Mouse (Mus musculus) limb, embryonic 10.5 days (tissue): ENCODE data around the gene Opa1. TPM values are rescaled to one million over a fixed set of nuclear protein-coding genes. Genes with fewer than 3 reads are reported as not detected.

Experiments
- DNase-seq: peaks from one replicate; pipeline ENCODE4 v3.0.0-alpha.2; 2017; ENCODE audit warnings: low spot score
- H3K27ac ChIP-seq: fragments of 300-500 bp; sonication (generic); 2 replicates; pipeline ENCODE4 v1.5.1; 2016; ENCODE audit warnings: mild to moderate bottlenecking
- H3K27me3 ChIP-seq: fragments of 300-500 bp; sonication (generic); 2 replicates; pipeline ENCODE4 v1.6.1; 2016; ENCODE audit warnings: low read depth, mild to moderate bottlenecking; ENCODE audit not compliant: poor library complexity, severe bottlenecking
- H3K36me3 ChIP-seq: fragments of 300-500 bp; sonication (generic); 2 replicates; pipeline ENCODE4 v1.6.1; 2016; ENCODE audit warnings: mild to moderate bottlenecking, moderate library complexity
- H3K4me1 ChIP-seq: fragments of 300-500 bp; sonication (generic); 2 replicates; pipeline ENCODE4 v1.6.1; 2016
- H3K4me3 ChIP-seq: fragments of 300-500 bp; sonication (generic); 2 replicates; pipeline ENCODE4 v1.5.1; 2016; ENCODE audit warnings: mild to moderate bottlenecking, moderate library complexity
- H3K9me3 ChIP-seq: fragments of 300-500 bp; sonication (generic); replicated peaks from 2 replicates; pipeline ENCODE4 v1.6.1; 2016; ENCODE audit warnings: mild to moderate bottlenecking
- WGBS: fragments of 180-500 bp; shearing (Covaris S2); methylation state at CpG from one replicate; pipeline ENCODE4 v1.1.7; 2016; 5-methylcytosine and 5-hydroxymethylcytosine counted together
- polyA plus RNA-seq: library from polyadenylated mRNA; unstranded; fragments of >200 nt; fragmentation: Nextera tagmentation; extraction: Ambion mirVana; gene quantifications from 2 replicates; pipeline ENCODE4 v1.2.1, GENCODE M21; 2016

Gene Opa1
- polyA plus RNA-seq, 1 experiment from 2014 or later, result 40.4 TPM

GRCm38 (mm10) chr16:29683563-29683962 lies 104.4 kb downstream of the Opa1 start:
- Histone ChIP-seq H3K4me1 (peaks cover 51% of the 10 kb centered on the region), H3K27ac (peak overlapping the region; percentile 80), H3K9me3 (no peaks in the 10 kb centered on the region), H3K36me3 (no peaks in the 10 kb centered on the region), H3K27me3 (0 out of 2 replicates have a peak, but pooled peaks cover 15% of the 10 kb centered on the region), H3K4me3 (peak overlapping the region; percentile 13; the same call in 1 of the 2 replicates)
- peak; percentile 61 for DNase-seq
- WGBS, result 18% methylated on average over 12 of the region's 12 CpGs

GRCm38 (mm10) chr16:29684111-29684510 lies 105.0 kb downstream of the Opa1 start:
- 74% methylated on average over 2 of the region's 2 CpGs for WGBS
- Histone ChIP-seq H3K9me3 (no peaks in the 10 kb centered on the region), H3K27ac (peak overlapping the region; percentile 80), H3K4me1 (peaks cover 56% of the 10 kb centered on the region), H3K36me3 (no peaks in the 10 kb centered on the region), H3K4me3 (no peak overlapping the region), H3K27me3 (0 out of 2 replicates have a peak, but pooled peaks cover 15% of the 10 kb centered on the region)
- DNase-seq, result no peak

DNA sequence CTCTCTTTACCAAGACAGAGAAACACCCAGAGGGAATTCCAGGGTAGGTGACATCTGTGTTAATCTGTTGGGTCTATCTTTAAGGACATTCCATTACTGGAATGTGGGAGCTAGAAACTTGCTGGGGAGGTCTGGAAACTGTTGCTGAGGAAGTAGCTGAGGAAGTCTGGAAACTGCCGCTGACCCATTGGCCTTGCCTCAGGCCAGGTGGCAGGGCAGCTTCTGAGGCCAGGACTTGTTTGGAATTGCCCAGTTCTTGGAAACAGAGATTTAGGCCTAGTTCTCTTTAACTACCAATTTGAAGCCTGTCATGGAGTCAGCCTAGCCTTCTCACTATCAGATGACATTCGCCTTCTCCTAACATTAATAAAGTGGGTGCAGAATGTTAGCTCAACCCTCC lies 105.5 kb downstream of the Opa1 start:
- no peak overlapping the region for H3K4me3 ChIP-seq
- H3K9me3 ChIP-seq, result no peaks in the 10 kb centered on the region
- WGBS, result 86% methylated on average over 2 of the region's 2 CpGs
- no peaks in the 10 kb centered on the region for H3K36me3 ChIP-seq
- H3K27me3 ChIP-seq, result 0 out of 2 replicates have a peak, but pooled peaks cover 15% of the 10 kb centered on the region
- DNase-seq, result no peak
- H3K27ac ChIP-seq, result no peak overlapping the region
- peaks cover 57% of the 10 kb centered on the region for H3K4me1 ChIP-seq

- 80% methylated on average over 6 of the region's 6 CpGs for WGBS
- H3K4me3 ChIP-seq, result no peak overlapping the region
- no peak overlapping the region for H3K27ac ChIP-seq
- no peaks in the 10 kb centered on the region for H3K9me3 ChIP-seq
- H3K27me3 ChIP-seq, result 0 out of 2 replicates have a peak, but pooled peaks cover 5% of the 10 kb centered on the region
- DNase-seq, result no peak
- no peaks in the 10 kb centered on the region for H3K36me3 ChIP-seq
- peaks cover 44% of the 10 kb centered on the region for H3K4me1 ChIP-seq
Measured at GRCm38 (mm10) chr16:29686141-29686540, 107.0 kb downstream of the Opa1 start.

DNA sequence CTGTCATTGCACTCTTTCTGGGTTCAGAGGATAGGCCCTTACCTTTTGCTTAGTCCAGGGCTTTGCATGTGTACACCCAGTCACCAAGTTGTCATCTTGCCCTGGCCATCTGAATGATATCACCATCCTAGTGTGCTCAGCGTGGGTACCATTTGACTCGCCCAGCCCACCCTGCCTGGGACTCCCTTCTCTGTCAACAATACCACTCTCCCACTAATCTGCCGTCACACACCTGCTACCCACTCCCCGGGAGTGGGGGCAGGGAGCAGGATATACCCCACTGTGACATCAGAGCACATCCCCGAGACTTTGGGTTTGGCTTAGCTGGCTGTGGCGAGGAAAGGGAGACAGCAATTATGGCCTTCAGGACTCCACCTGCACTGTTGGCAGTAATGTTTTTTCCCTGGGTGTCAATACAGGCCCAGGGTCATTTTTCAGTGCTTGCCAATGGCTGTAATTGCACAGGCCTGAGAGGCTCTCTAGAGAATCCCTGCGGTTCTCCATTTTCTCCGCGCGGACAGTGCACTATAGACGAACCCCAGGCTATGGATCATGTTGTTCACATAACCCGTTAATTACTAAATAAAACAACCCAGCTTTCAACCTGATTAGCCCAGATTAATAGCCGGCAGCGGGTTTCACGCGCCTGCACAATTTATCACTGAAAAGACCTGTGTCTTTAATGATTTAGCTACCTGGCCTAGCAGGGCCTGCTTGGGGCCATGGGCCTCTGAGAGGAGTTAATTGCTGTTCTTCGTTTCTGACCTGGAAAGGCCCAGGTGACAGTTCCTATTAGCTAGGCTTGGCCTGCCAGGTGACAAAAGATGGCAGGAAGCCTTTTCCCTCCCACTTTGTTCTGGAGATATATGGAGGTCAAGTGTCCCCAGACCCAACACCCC lies 109.1 kb downstream of the Opa1 start:
- Histone ChIP-seq H3K27me3 (0 out of 2 replicates have a peak, but pooled peaks cover 5% of the 10 kb centered on the region), H3K4me3 (no peak overlapping the region), H3K27ac (no peak overlapping the region), H3K36me3 (no peaks in the 10 kb centered on the region), H3K9me3 (no peaks in the 10 kb centered on the region), H3K4me1 (peaks cover 36% of the 10 kb centered on the region)
- WGBS, result 54% methylated on average over 17 of the region's 17 CpGs
- DNase-seq, result no peak

DNA sequence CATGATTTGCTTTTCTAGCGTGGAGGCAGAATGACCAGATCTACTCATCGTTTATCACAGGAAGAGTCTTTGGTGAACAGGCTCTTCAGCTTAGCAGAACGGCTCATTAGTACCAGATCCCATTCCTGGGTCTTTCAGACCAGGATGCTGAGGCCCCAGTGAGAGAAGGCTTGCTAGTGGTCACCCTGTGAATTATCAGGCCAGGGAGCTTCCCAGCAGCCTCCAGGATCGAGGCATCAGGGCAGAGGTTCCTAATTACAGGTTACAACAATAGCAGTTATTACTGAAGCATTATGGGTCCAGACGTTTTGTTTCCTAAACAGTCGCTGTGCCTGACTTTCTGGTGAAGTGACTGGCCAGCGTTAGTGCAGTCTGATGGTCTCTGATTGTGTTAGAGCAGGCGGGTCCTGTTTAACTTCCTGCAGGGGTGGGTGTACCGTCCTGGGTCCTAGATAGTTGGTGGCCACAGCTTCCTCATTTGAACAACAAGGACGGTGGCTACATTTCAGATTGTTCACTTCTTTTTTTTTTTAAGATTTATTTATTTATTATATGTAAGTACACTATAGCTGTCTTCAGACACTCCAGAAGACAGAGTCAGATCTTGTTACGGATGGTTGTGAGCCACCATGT lies 110.2 kb downstream of the Opa1 start:
- peaks cover 11% of the 10 kb centered on the region; the same call in 1 of the 2 replicates for H3K27me3 ChIP-seq
- no peak overlapping the region for H3K4me3 ChIP-seq
- DNase-seq, result no peak
- no peaks in the 10 kb centered on the region for H3K36me3 ChIP-seq
- no peak overlapping the region for H3K27ac ChIP-seq
- peaks cover 30% of the 10 kb centered on the region for H3K4me1 ChIP-seq
- H3K9me3 ChIP-seq, result no peaks in the 10 kb centered on the region
- 56% methylated on average over 11 of the region's 11 CpGs for WGBS

DNA sequence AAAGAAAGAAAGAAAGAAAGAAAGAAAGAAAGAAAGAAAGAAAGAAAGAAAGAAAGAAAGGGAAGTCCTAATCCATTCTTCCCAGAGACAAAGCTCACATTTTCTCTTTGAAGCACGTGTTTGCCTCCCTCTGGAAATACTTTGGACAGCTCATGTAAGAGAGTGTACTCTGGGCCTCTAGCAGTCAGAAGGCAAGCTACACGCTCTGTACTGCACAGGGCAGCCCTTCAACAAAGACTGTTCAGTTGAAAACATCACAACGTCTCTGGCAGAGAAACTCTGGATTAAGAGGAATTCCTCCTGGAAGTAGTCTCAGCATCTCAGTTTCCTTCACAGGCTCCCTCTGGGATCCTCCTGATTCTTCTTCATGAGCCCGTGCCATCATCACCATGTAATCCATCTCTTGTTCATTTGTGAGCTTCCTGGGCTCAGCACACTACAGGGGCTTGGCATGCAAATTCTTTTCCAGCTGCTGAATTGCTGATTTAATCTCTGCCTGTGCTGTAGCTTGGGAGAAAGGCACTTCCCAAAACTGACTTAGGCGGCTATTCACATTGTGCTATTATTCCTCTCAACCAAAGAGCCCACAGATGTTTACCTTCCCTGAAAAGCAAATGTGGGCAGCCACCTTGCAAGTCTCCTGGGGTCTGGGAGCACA lies 114.0 kb downstream of the Opa1 start:
- Histone ChIP-seq H3K27me3 (peaks cover 11% of the 10 kb centered on the region; the same call in 1 of the 2 replicates), H3K4me1 (peaks cover 29% of the 10 kb centered on the region), H3K27ac (no peak overlapping the region)

GRCm38 (mm10) chr16:29693791-29694419 lies 114.8 kb downstream of the Opa1 start:
- Histone ChIP-seq H3K4me1 (peaks cover 21% of the 10 kb centered on the region), H3K9me3 (no peaks in the 10 kb centered on the region; the same call in 1 of the 2 replicates), H3K27ac (no peak overlapping the region), H3K27me3 (peaks cover 11% of the 10 kb centered on the region; the same call in 1 of the 2 replicates), H3K4me3 (no peak overlapping the region), H3K36me3 (no peaks in the 10 kb centered on the region)
- DNase-seq, result no peak
- WGBS, result 79% methylated on average over 6 of the region's 6 CpGs

More for the DNA sequence above, 114.0 kb downstream of the Opa1 start:
- WGBS, result 64% methylated on average over 5 of the region's 5 CpGs
- DNase-seq, result no peak
- Histone ChIP-seq H3K9me3 (no peaks in the 10 kb centered on the region), H3K36me3 (no peaks in the 10 kb centered on the region), H3K4me3 (no peak overlapping the region)

- H3K4me3 ChIP-seq, result no peak overlapping the region
- H3K4me1 ChIP-seq, result peaks cover 16% of the 10 kb centered on the region; the same call in 1 of the 2 replicates
- 69% methylated on average over 9 of the region's 9 CpGs for WGBS
- no peaks in the 10 kb centered on the region; the same call in 1 of the 2 replicates for H3K9me3 ChIP-seq
- no peak overlapping the region; the same call in 1 of the 2 replicates for H3K27ac ChIP-seq
- no peak for DNase-seq
- H3K36me3 ChIP-seq, result no peaks in the 10 kb centered on the region
- H3K27me3 ChIP-seq, result peaks cover 11% of the 10 kb centered on the region; the same call in 1 of the 2 replicates
Measured at GRCm38 (mm10) chr16:29694420-29694959, 115.4 kb downstream of the Opa1 start.

Other genes with a start within 250 kb of the Opa1 start
- gene Atp13a5, start 200.6 kb upstream of the Opa1 start, polyA plus RNA-seq, result 0.03 TPM in 1 of 2 replicates, not detected in the other
- gene Atp13a4, start 34.5 kb upstream of the Opa1 start, polyA plus RNA-seq, result not detected in 2 replicates